Mouse (Mus musculus) gastrocnemius, adult 2 months (tissue): Measurements from ENCODE around the gene Myh7b. TPM values are rescaled to one million over a fixed set of nuclear protein-coding genes. Genes with fewer than 3 reads are reported as not detected.

ENCODE experiments used
- DNase-seq: peaks from one replicate; pipeline ENCODE4 v3.0.0; 2022
- H3K27ac ChIP-seq: fragments of 200-600 bp; 2 replicates; pipeline ENCODE4 v1.8.1; 2022; ENCODE audit warnings: mild to moderate bottlenecking
- H3K4me3 ChIP-seq: fragments of 200-600 bp; 2 replicates; pipeline ENCODE4 v1.8.1; 2022; ENCODE audit warnings: mild to moderate bottlenecking, moderate library complexity
- CTCF ChIP-seq: fragments of 200-600 bp; IDR thresholded peaks from 2 replicates; pipeline ENCODE4 v1.8.1; 2022; ENCODE audit warnings: antibody characterized with exemption, mild to moderate bottlenecking, moderate library complexity
- intact Hi-C: fragments of 180-260 bp; cut with DNase I; formaldehyde crosslinking; loops from one replicate; pipeline ENCODE4 v1.15.1; 2025
- total RNA-seq, 2 experiments: library from RNA; stranded (reverse); gene quantifications; 2 replicates each; pipeline ENCODE4 v1.2.3; 2021

Gene Myh7b
- total RNA-seq, 2 experiments from 2014 or later: 5.1 to 9.8 TPM

- Histone ChIP-seq H3K4me3 (no peak overlapping the region), H3K27ac (no peak overlapping the region)
- intact Hi-C loops: no loop called here
- TF ChIP-seq CTCF: no peak
- DNase-seq: no peak
These were observed 44.9 kb downstream of the Myh7b start for GRCm38 (mm10) chr2:155655759-155656372.

GRCm38 (mm10) chr2:155662390-155662789, 51.4 kb downstream of the Myh7b start:
- Histone ChIP-seq H3K4me3 (no peak overlapping the region), H3K27ac (no peak overlapping the region)
- intact Hi-C loops: loop anchor here (5.0 kb wide), 1 partner anchor 150 kb away; no protein-coding TSS in a partner anchor
- DNase-seq: no peak
- TF ChIP-seq CTCF: no peak

GRCm38 (mm10) chr2:155663097-155663496, 52.1 kb downstream of the Myh7b start:
- TF ChIP-seq CTCF: peak; percentile 76
- H3K27ac ChIP-seq: no peak overlapping the region
- peak; percentile 45 for DNase-seq
- intact Hi-C loops: loop anchor here (5.0 kb wide), 1 partner anchor 149 kb away; no protein-coding TSS in a partner anchor
- H3K4me3 ChIP-seq: no peak overlapping the region

GRCm38 (mm10) chr2:155663910-155664460, 53.0 kb downstream of the Myh7b start:
- Histone ChIP-seq H3K4me3 (no peak overlapping the region), H3K27ac (no peak overlapping the region)
- no peak for DNase-seq
- intact Hi-C loops: loop anchor here (5.0 kb wide), 1 partner anchor 148 kb away; no protein-coding TSS in a partner anchor
- TF ChIP-seq CTCF: no peak

GRCm38 (mm10) chr2:155667881-155668280, 56.9 kb downstream of the Myh7b start:
- intact Hi-C loops: no loop called here
- H3K4me3 ChIP-seq: no peak overlapping the region
- H3K27ac ChIP-seq: no peak overlapping the region
- DNase-seq: no peak
- TF ChIP-seq CTCF: no peak

GRCm38 (mm10) chr2:155668461-155668860, 57.4 kb downstream of the Myh7b start:
- H3K27ac ChIP-seq: no peak overlapping the region
- intact Hi-C loops: no loop called here
- DNase-seq: peak; percentile 50
- peak; percentile 62 for TF ChIP-seq CTCF
- no peak overlapping the region for H3K4me3 ChIP-seq

GRCm38 (mm10) chr2:155671236-155671635, 60.2 kb downstream of the Myh7b start:
- DNase-seq: peak; percentile 48

GRCm38 (mm10) chr2:155673546-155673945, 62.5 kb downstream of the Myh7b start:
- TF ChIP-seq CTCF: peak; percentile 79
- DNase-seq: peak; percentile 84
- Histone ChIP-seq H3K4me3 (no peak overlapping the region), H3K27ac (no peak overlapping the region)
- intact Hi-C loops: loop anchor here (2.0 kb wide), 1 partner anchor 91 kb away; no protein-coding TSS in a partner anchor

More at GRCm38 (mm10) chr2:155671236-155671635, 60.2 kb downstream of the Myh7b start:
- Histone ChIP-seq H3K27ac (no peak overlapping the region), H3K4me3 (no peak overlapping the region)
- intact Hi-C loops: no loop called here
- TF ChIP-seq CTCF: no peak

GRCm38 (mm10) chr2:155675118-155675517, 64.1 kb downstream of the Myh7b start:
- Histone ChIP-seq H3K27ac (no peak overlapping the region), H3K4me3 (no peak overlapping the region)
- no peak for TF ChIP-seq CTCF
- DNase-seq: no peak
- intact Hi-C loops: no loop called here

- Histone ChIP-seq H3K4me3 (no peak overlapping the region), H3K27ac (peak overlapping the region; percentile 24; the same call in 1 of the 2 replicates)
- no peak for TF ChIP-seq CTCF
- intact Hi-C loops: no loop called here
- DNase-seq: no peak
These were observed 68.6 kb downstream of the Myh7b start for GRCm38 (mm10) chr2:155679586-155680110.

GRCm38 (mm10) chr2:155680591-155680990, 69.6 kb downstream of the Myh7b start:
- no peak overlapping the region for H3K27ac ChIP-seq
- intact Hi-C loops: no loop called here
- no peak for DNase-seq
- no peak overlapping the region for H3K4me3 ChIP-seq
- TF ChIP-seq CTCF: no peak

GRCm38 (mm10) chr2:155681194-155681593, 70.2 kb downstream of the Myh7b start:
- intact Hi-C loops: no loop called here
- H3K27ac ChIP-seq: no peak overlapping the region
- H3K4me3 ChIP-seq: no peak overlapping the region
- DNase-seq: no peak
- no peak for TF ChIP-seq CTCF

- no peak overlapping the region for H3K4me3 ChIP-seq
- intact Hi-C loops: no loop called here
- no peak overlapping the region for H3K27ac ChIP-seq
- no peak for DNase-seq
- TF ChIP-seq CTCF: no peak
These were observed 70.9 kb downstream of the Myh7b start for GRCm38 (mm10) chr2:155681874-155682273.
